Mouse (Mus musculus) liver, embryonic 16.5 days (tissue): ENCODE results near the gene Ostf1. TPM values are rescaled to one million over a fixed set of nuclear protein-coding genes. Genes with fewer than 3 reads are reported as not detected.

Experiments
- ATAC-seq: fragments of 200-750 bp; cut with Nextera tagmentation; 2 replicates; pipeline ENCODE4 v1.8.0; 2017; ENCODE audit warnings: low read depth, mild to moderate bottlenecking, moderate number of reproducible peaks, moderate library complexity
- H3K27ac ChIP-seq: fragments of 300-500 bp; sonication (generic); 2 replicates; pipeline ENCODE4 v1.5.1; 2014; ENCODE audit warnings: mild to moderate bottlenecking, low read length
- H3K27me3 ChIP-seq: fragments of 300-500 bp; sonication (generic); 2 replicates; pipeline ENCODE4 v1.6.1; 2014; ENCODE audit warnings: low read depth, low read length, mixed read lengths; ENCODE audit not compliant: control insufficient read depth, insufficient read depth
- H3K36me3 ChIP-seq: fragments of 300-500 bp; sonication (generic); 2 replicates; pipeline ENCODE4 v1.6.1; 2014; ENCODE audit warnings: mild to moderate bottlenecking; ENCODE audit not compliant: control insufficient read depth, insufficient read depth
- H3K4me1 ChIP-seq: fragments of 300-500 bp; sonication (generic); 2 replicates; pipeline ENCODE4 v1.6.1; 2014; ENCODE audit warnings: low read depth, low read length, mixed read lengths; ENCODE audit not compliant: control insufficient read depth
- H3K4me2 ChIP-seq: fragments of 300-500 bp; sonication (generic); 2 replicates; pipeline ENCODE4 v1.6.1; 2014; ENCODE audit warnings: low read depth, low read length, mixed read lengths
- H3K4me3 ChIP-seq: fragments of 300-500 bp; sonication (generic); 2 replicates; pipeline ENCODE4 v1.5.1; 2014; ENCODE audit warnings: low read depth, mild to moderate bottlenecking, low read length
- H3K9ac ChIP-seq: fragments of 300-500 bp; sonication (generic); 2 replicates; pipeline ENCODE4 v1.6.1; 2014; ENCODE audit warnings: low read depth, low read length
- H3K9me3 ChIP-seq: fragments of 300-500 bp; sonication (generic); replicated peaks from 2 replicates; pipeline ENCODE4 v1.6.1; 2016; ENCODE audit warnings: low read length; ENCODE audit not compliant: control insufficient read depth
- WGBS: fragments of 180-500 bp; shearing (Covaris S2); extraction: QIAGEN DNeasy Blood & Tissue Kit; methylation state at CpG from one replicate; pipeline ENCODE4 v1.1.7; 2014; ENCODE audit not compliant: insufficient replicate concordance; 5-methylcytosine and 5-hydroxymethylcytosine counted together
- polyA plus RNA-seq: library from polyadenylated mRNA; unstranded; fragments of >200 nt; fragmentation: Nextera tagmentation; extraction: Ambion mirVana; gene quantifications from 2 replicates; pipeline ENCODE4 v1.2.1, GENCODE M21; 2015

The Ostf1 gene
- polyA plus RNA-seq, 1 experiment from 2014 or later = 58.2 TPM

DNA sequence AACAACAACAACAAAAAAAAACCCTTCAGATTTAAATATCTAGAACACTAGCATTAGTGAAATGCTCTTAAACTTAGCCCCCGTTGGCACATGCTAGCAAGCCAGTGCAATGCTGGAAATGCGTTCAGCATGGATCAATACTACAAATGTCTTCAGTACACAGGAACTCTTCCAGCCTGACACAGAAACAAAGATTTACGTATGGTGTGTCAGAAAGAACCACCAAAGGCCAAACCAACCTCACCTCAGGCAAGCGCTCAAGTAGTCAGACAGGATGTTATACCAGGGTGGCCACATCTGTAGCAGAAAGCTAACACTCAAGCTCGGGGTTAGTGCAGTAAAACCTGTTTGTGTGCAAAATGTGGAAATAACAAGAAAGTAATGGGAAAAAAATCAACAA lies 12.6 kb downstream of the Ostf1 start:
- Histone ChIP-seq H3K4me2 (no peak overlapping the region), H3K27me3 (no peaks in the 10 kb centered on the region), H3K4me3 (no peak overlapping the region), H3K9me3 (no peaks in the 10 kb centered on the region), H3K4me1 (peaks cover 10% of the 10 kb centered on the region; the same call in 1 of the 2 replicates), H3K36me3 (no peaks in the 10 kb centered on the region), H3K9ac (no peak overlapping the region), H3K27ac (no peak overlapping the region)
- ATAC-seq = no peak
- 51% methylated on average over 5 of the region's 5 CpGs for WGBS

DNA sequence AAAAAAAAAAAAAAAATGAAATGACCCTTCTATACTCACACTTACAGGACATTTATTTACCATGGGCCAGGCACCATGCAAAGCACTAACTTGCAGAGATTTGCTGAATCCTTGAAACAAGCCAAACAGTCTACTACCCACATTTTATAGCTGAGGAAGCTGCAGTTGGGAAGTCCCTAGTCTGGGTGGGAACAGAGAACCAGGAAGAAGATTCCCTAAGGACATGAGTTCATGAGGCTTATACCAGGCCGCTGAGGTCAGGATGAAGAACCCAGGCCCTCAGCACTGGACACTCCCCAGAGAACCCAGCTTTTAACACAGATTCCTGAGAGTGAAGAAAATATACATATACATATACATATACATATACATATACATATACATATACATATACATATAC lies 14.1 kb downstream of the Ostf1 start:
- H3K27me3 ChIP-seq = no peaks in the 10 kb centered on the region
- H3K4me2 ChIP-seq = no peak overlapping the region
- H3K9ac ChIP-seq = no peak overlapping the region
- H3K4me1 ChIP-seq = peaks cover 10% of the 10 kb centered on the region; the same call in 1 of the 2 replicates
- no peak for ATAC-seq
- H3K4me3 ChIP-seq = no peak overlapping the region
- 74% methylated on average over 1 of the region's 1 CpGs for WGBS
- no peaks in the 10 kb centered on the region for H3K9me3 ChIP-seq
- H3K36me3 ChIP-seq = no peaks in the 10 kb centered on the region
- H3K27ac ChIP-seq = no peak overlapping the region

GRCm38 (mm10) chr19:18615680-18616240 lies 15.9 kb downstream of the Ostf1 start:
- Histone ChIP-seq H3K4me2 (no peak overlapping the region), H3K4me3 (no peak overlapping the region), H3K27ac (no peak overlapping the region), H3K9me3 (no peaks in the 10 kb centered on the region), H3K4me1 (peaks cover 10% of the 10 kb centered on the region; the same call in 1 of the 2 replicates), H3K27me3 (no peaks in the 10 kb centered on the region), H3K9ac (no peak overlapping the region), H3K36me3 (no peaks in the 10 kb centered on the region)
- no peak for ATAC-seq
- WGBS = 44% methylated on average over 9 of the region's 9 CpGs

GRCm38 (mm10) chr19:18614337-18614736 lies 17.3 kb downstream of the Ostf1 start:
- ATAC-seq = no peak
- WGBS = 60% methylated on average over 7 of the region's 7 CpGs
- no peaks in the 10 kb centered on the region for H3K36me3 ChIP-seq

GRCm38 (mm10) chr19:18608975-18609374 lies 22.6 kb downstream of the Ostf1 start:
- H3K9me3 ChIP-seq = no peaks in the 10 kb centered on the region
- no peak overlapping the region for H3K9ac ChIP-seq
- 47% methylated on average over 6 of the region's 6 CpGs for WGBS
- H3K4me2 ChIP-seq = no peak overlapping the region
- no peaks in the 10 kb centered on the region for H3K36me3 ChIP-seq
- ATAC-seq = 0 out of 2 replicates have a peak, but pooled peaks have one; percentile 27
- H3K27me3 ChIP-seq = no peaks in the 10 kb centered on the region
- H3K27ac ChIP-seq = no peak overlapping the region
- H3K4me1 ChIP-seq = no peaks in the 10 kb centered on the region; the same call in 1 of the 2 replicates
- H3K4me3 ChIP-seq = no peak overlapping the region

More at GRCm38 (mm10) chr19:18614337-18614736, 17.3 kb downstream of the Ostf1 start:
- H3K4me3 ChIP-seq = no peak overlapping the region
- no peak overlapping the region for H3K27ac ChIP-seq
- H3K4me1 ChIP-seq = peaks cover 6% of the 10 kb centered on the region; the same call in 1 of the 2 replicates
- no peaks in the 10 kb centered on the region for H3K27me3 ChIP-seq
- H3K9me3 ChIP-seq = no peaks in the 10 kb centered on the region
- H3K9ac ChIP-seq = no peak overlapping the region
- no peak overlapping the region for H3K4me2 ChIP-seq

DNA sequence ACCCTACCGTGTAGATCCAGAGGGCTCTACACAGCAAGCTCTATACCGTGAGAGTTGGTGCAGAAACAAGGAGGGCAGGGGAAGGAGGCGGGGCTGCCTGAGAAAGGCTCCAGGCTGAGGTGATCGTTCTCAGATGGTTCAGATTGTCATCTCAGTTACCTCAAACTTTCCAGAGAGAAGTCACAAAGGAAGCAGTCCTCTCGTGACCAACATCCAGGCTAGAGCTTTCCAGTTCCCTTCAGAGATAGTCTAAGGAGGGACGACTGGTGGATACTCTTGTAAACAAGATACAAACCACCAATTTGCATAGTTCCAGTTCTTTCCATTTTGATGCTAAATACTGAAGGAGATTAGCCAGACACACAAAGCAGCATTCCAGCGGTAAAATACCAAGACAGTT lies 23.7 kb downstream of the Ostf1 start:
- Histone ChIP-seq H3K9ac (no peak overlapping the region), H3K4me1 (no peaks in the 10 kb centered on the region; the same call in 1 of the 2 replicates), H3K9me3 (no peaks in the 10 kb centered on the region), H3K27ac (no peak overlapping the region), H3K27me3 (no peaks in the 10 kb centered on the region), H3K36me3 (no peaks in the 10 kb centered on the region), H3K4me2 (no peak overlapping the region), H3K4me3 (no peak overlapping the region)
- 37% methylated on average over 7 of the region's 7 CpGs for WGBS
- no peak for ATAC-seq

DNA sequence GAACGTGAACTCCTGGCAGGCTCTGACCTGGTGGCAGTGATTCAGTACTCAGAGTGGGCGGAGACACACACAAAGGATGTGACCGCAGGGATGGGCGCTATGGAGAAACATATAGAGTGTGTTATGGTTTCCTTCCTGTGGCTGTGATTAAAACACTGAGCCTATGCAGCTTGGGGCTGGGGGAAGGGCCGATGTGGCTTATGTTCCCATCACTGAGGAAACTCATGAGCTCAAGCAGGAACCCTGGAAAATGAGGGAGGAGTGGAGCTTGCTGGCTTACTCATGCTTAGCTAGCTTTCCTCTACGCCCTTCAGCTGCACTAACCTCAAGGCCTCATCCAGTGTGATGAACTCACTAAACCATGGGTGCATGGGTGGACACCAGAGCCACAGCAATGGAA lies 28.6 kb downstream of the Ostf1 start:
- ATAC-seq = peak; percentile 53
- WGBS = 63% methylated on average over 6 of the region's 6 CpGs
- H3K36me3 ChIP-seq = peaks cover 5% of the 10 kb centered on the region; the same call in 1 of the 2 replicates
- no peaks in the 10 kb centered on the region for H3K9me3 ChIP-seq
- no peak overlapping the region for H3K4me2 ChIP-seq
- H3K27me3 ChIP-seq = no peaks in the 10 kb centered on the region
- H3K9ac ChIP-seq = no peak overlapping the region
- no peak overlapping the region for H3K4me3 ChIP-seq
- no peaks in the 10 kb centered on the region for H3K4me1 ChIP-seq
- no peak overlapping the region for H3K27ac ChIP-seq

DNA sequence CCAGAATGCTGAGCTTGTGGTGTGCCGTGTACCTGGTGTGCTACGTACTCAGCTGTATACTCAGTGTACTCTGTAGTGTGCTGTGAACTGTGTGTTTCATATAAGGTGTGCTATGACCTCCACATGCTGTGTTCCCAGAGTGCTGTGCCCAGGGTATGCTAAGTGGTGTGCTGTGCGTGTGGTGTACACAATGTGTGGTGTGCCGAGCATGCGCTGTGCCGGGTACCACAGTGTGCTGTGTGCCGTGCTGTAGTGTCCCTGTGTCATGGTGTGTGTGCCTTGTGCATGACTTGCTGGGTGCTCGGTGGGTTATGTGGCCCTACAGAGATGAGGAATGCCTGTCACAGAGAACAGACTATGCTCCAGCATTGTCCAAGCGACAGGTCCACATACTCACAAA lies 31.0 kb downstream of the Ostf1 start:
- no peaks in the 10 kb centered on the region for H3K9me3 ChIP-seq
- no peaks in the 10 kb centered on the region for H3K4me1 ChIP-seq
- ATAC-seq = no peak
- WGBS = 76% methylated on average over 9 of the region's 9 CpGs
- no peak overlapping the region for H3K9ac ChIP-seq
- no peak overlapping the region for H3K4me3 ChIP-seq
- no peaks in the 10 kb centered on the region for H3K27me3 ChIP-seq
- no peak overlapping the region for H3K4me2 ChIP-seq
- no peak overlapping the region for H3K27ac ChIP-seq
- H3K36me3 ChIP-seq = peaks cover 5% of the 10 kb centered on the region; the same call in 1 of the 2 replicates

GRCm38 (mm10) chr19:18599650-18600049 lies 32.0 kb downstream of the Ostf1 start:
- H3K4me1 ChIP-seq = no peaks in the 10 kb centered on the region
- no peak for ATAC-seq
- H3K4me3 ChIP-seq = no peak overlapping the region
- no peaks in the 10 kb centered on the region for H3K27me3 ChIP-seq
- H3K4me2 ChIP-seq = no peak overlapping the region
- H3K36me3 ChIP-seq = peaks cover 5% of the 10 kb centered on the region; the same call in 1 of the 2 replicates
- no peak overlapping the region for H3K9ac ChIP-seq
- H3K9me3 ChIP-seq = no peaks in the 10 kb centered on the region
- no peak overlapping the region for H3K27ac ChIP-seq
- WGBS = 74% methylated on average over 5 of the region's 5 CpGs
